ENCODE assay signal across 8 mouse cellular contexts in genomic region chr6:48395105-48396007, GRCm38 (mm10). TPM values are rescaled to one million over a fixed set of nuclear protein-coding genes. Genes with fewer than 3 reads are reported as not detected.
DNase-seq lines count a peak whose midpoint lies in the region; ATAC-seq and TF ChIP-seq lines count a peak whose summit lies in the region.

Krba1 (plus strand) TSS chr6:48395586.

- ATAC-seq in hindbrain, postnatal 0 days: peak; percentile 99

- TF ChIP-seq POLR2A in cortical plate, adult 2 months (IDR thresholded peaks at IDR 0.05; ENCODE audit: extremely low read depth, insufficient read depth, low read length): peak; percentile 66

- H3K4me1 ChIP-seq in cortical plate, adult 2 months (ENCODE audit: control insufficient read depth, insufficient read depth, low read length): peaks cover 7% of the 10 kb centered on the region; the same call in 1 of the 2 replicates
- peaks cover 11% of the 10 kb centered on the region for H3K4me1 ChIP-seq in hindbrain, postnatal 0 days (ENCODE audit: insufficient read depth, low read length)

- peak within 1 kb of the TSS; percentile 64 for H3K4me2 ChIP-seq in hindbrain, postnatal 0 days (ENCODE audit: low read depth, low read length)

- peak; percentile 86 to 95 for DNase-seq in adrenal gland, adult (ENCODE audit: inconsistent age in 2 of 2, low spot score in 1 of 2)
- DNase-seq in gastrocnemius, adult 8-10 months (ENCODE audit: low spot score in 2 of 2): peak; percentile 64 to 76
- DNase-seq in hindbrain, postnatal 0 days (ENCODE audit: low spot score): peak; percentile 94
- peak; percentile 81 to 86 for DNase-seq in left cerebral cortex, adult 18-20 months (ENCODE audit: low spot score in 2 of 2)
- DNase-seq in lung, postnatal 4 days: peak; percentile 85 to 86
- peak; percentile 65 for DNase-seq in retina, postnatal 7 days (ENCODE audit: low read depth, low spot score)
- DNase-seq in urinary bladder, postnatal 14 days (ENCODE audit: low spot score): peak; percentile 89

- 1% methylated on average over 65 of the region's 65 CpGs for WGBS in hindbrain, postnatal 0 days

- TF ChIP-seq CTCF in cortical plate, adult 2 months (IDR thresholded peaks at IDR 0.05; ENCODE audit: extremely low read depth, insufficient read depth, low read length): no peak
- TF ChIP-seq CTCF in hindbrain, postnatal 0 days (IDR thresholded peaks at IDR 0.05; ENCODE audit: low read depth): 0 out of 2 replicates have a peak, but pooled peaks have one; percentile 12

- peak within 1 kb of the TSS; percentile 76 for H3K4me3 ChIP-seq in cortical plate, adult 2 months (ENCODE audit: insufficient read depth, low read length)
- peak within 1 kb of the TSS; percentile 57 for H3K4me3 ChIP-seq in hindbrain, postnatal 0 days (ENCODE audit: low read length)

- peak within 1 kb of the TSS; percentile 72 for H3K9ac ChIP-seq in hindbrain, postnatal 0 days (replicated peaks; ENCODE audit: low read length)

- peak within 1 kb of the TSS; percentile 88 for H3K27ac ChIP-seq in cortical plate, adult 2 months (ENCODE audit: insufficient read depth, low read length)
- peak within 1 kb of the TSS; percentile 83 for H3K27ac ChIP-seq in hindbrain, postnatal 0 days

- no peaks in the 10 kb centered on the region for H3K9me3 ChIP-seq in hindbrain, postnatal 0 days (ENCODE audit: low read length)

- H3K36me3 ChIP-seq in hindbrain, postnatal 0 days (ENCODE audit: insufficient read depth, low read length): no peaks in the 10 kb centered on the region

- H3K27me3 ChIP-seq in hindbrain, postnatal 0 days (ENCODE audit: insufficient read depth, low read length): no peaks in the 10 kb centered on the region

RNA-seq across cellular contexts. Expression of gene Krba1, which starts in this region (rescaled TPM):
- 44.5 and 44.9 TPM in 2 replicates for polyA plus RNA-seq in cortical plate, adult 2 months (2012; rRNA removed)
- 10 to 100 TPM; 15.6 to 18.6 (median 18.1) TPM for total RNA-seq in gastrocnemius, adult 8-10 months (2022)
- 38.4 and 49.8 TPM in 2 replicates for total RNA-seq in hindbrain, postnatal 0 days (2014; rRNA removed)
- polyA plus RNA-seq in hindbrain, postnatal 0 days (2015; fragmentation: Nextera tagmentation; extraction: Ambion mirVana): 19.1 and 20.5 TPM in 2 replicates
- 10 to 100 TPM; 45.9 to 47.5 TPM for total RNA-seq in left cerebral cortex, adult 18-20 months (2021)

Comparison
In these comparisons a context has a peak if more than half of its experiments do, and no peak if none do; other contexts are left out.
1. Peak in every context shown above with its lines: DNase-seq, ATAC-seq, H3K4me3 ChIP-seq and H3K27ac ChIP-seq.